Mouse (Mus musculus) heart, postnatal 4 days (tissue): ENCODE measurements around the gene Wscd1. TPM values are rescaled to one million over a fixed set of nuclear protein-coding genes. Genes with fewer than 3 reads are reported as not detected.
A peak's percentile ranks its signal among the peaks of the same experiment; 100 is the strongest.
"Not testable (repeated sequence)": the region's sequence is repeated elsewhere in the genome, so short reads cannot be mapped to it uniquely, and the experiment has no call there.

ENCODE experiments used
- DNase-seq: peaks from one replicate; pipeline ENCODE4 v3.0.0; 2021
- total RNA-seq, 2 experiments: library from RNA; stranded (reverse); gene quantifications; 2 replicates each; pipeline ENCODE4 v1.2.3; 2021

Gene Wscd1
- total RNA-seq, 2 experiments from 2014 or later = 9.6 TPM

DNA sequence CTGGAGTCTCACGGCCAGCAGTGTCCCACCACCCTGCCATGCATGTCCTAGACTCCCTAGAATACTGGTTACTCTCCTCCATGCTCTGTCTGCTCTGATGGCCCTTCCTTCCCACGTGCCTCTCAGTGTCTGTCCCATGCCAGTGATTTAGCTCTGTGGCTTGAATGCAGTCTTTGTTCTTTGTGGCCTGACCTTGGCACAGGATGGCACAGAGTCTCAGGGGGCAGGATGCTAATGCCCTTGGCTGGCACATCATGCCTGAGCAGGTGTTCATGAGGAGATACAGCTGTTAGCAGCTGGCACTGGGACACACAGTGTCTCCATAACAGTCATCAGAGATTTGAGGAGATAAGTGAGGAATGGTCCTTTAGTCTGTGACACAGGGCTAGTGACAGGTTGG, 20.8 kb downstream of the Wscd1 start:
- DNase-seq = no peak

DNA sequence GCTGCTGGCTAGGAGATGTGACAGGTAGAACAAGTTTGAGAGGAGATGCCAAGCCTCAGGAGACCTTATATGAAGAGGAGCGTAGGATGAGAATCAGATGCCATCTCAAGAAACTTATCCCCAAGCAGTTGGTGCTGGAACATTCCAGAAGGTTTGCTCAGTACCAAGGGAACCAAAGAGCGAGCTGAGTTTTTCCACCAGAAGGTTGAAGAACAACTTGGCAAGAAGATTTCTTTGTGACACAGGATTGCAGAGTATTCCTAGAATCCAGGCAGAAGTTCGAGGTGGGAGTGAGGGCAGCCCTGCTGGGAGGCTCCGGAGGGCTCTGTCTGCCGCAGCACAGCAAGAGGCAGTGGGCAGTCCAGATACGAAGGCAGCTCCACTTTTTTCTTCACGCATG, 21.4 kb downstream of the Wscd1 start:
- no peak for DNase-seq

DNA sequence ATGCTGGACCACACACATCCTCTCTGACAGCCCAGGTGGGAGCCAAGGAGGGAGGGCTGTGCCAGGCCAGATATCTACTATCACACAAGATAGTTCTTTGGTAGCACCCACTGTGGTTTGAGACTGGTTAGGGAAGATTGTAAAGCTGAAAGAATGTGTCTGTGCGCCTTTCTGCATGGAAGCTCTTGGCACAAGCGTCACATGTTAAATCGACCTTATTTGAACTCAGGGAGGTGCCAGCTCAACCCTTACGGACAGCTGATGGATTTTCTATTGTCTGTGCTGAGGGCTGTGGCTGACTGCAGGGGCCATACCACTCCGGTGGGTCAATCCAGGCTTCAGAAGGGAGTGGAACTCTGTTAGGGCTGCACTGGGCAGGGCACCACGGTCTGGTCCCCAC, 22.3 kb downstream of the Wscd1 start:
- no peak for DNase-seq

DNA sequence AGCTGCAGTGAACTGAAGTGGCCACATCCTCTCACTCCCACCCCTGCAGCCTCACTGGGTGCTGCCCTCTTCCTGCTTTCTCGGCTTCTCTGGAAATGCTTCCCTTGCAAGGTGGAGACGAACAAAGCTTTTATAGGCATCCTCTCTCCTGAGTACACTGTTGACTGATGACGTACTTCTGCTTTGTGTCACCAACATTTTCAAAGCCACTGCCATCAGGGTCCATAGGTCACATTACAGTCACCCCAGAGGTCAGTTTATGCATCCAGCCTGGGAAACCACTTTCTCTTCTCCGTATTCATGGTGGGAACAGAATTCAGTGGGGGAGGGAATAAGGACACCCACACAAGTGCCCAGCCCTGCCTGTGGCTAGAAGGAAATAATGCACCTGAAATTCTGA, 23.1 kb downstream of the Wscd1 start:
- DNase-seq = no peak

DNA sequence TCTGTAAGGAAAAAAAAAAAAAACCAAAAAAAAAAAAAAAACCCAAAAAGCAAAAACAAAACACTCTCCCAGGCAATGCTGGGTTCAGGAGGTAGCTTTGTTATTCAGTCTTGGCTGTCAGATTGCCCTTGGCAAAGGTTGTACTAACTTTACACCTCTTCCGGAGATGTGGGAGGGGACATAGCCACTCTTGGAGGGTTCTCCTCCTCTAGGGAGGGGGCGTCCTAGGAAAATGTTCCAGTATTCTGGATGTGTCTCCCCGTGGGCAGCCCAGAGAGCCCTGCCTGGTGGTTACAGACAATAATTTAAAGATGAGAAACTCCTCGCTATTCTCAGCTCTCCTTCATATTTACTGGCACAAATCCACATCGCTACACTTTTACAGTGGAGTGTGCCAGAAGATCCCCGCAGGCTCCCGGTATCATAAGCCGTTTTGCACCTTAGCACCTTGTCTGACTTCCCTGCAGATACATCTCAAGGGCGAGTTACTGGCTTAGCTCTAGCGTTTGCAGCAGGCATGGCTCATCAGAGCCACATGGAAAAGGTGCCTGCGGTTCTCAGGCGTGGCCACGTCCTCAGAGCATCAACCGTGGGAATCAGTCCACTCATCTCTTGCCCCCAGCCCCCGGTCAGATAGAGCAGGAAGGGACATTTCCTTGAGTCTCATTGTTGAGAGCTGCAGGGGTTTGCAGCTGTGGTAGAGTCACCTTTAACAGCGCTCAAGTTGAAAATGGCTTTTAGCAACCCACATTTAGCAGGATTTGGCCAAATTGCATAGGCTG, 24.5 kb downstream of the Wscd1 start:
- DNase-seq = peak; percentile 21

DNA sequence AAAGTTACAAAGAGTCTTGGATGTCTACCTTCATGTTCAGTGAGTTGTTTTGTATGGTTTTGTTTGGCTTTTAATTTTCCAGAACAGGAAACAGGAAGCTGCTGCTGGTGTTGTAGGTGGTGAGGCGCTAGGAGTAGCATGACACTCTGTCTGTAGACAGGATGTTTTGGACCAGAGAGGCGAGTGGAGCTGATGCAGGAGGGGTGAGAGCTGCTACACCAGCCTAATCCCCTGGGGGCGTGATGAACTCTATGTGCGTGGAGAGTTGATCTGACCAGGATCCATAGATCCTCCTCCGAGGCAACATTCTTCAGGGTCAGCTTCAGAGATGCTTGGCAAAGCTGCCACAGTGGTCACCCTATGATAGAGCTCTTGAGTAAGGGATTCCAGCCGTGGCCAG, 25.3 kb downstream of the Wscd1 start:
- peak; percentile 34 for DNase-seq

DNA sequence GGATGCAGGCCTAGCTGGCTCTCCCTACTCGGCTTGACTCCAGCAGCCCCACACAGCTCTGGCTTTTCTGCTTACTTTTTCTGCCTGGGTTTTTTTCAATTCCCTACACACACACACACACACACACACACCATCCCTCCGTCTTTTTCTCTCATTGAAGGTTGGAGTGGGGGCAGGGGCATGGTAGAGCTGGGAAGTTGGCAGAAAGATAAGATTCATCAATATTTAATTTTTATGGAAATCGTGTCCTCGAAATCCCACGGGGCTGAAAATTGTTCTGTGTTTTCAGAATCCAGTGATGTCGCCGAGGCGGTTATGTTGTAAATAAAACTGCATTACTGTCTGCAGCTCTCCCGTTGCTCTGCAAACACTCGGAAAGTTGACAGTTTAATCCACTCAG, 29.9 kb downstream of the Wscd1 start:
- DNase-seq = no peak

DNA sequence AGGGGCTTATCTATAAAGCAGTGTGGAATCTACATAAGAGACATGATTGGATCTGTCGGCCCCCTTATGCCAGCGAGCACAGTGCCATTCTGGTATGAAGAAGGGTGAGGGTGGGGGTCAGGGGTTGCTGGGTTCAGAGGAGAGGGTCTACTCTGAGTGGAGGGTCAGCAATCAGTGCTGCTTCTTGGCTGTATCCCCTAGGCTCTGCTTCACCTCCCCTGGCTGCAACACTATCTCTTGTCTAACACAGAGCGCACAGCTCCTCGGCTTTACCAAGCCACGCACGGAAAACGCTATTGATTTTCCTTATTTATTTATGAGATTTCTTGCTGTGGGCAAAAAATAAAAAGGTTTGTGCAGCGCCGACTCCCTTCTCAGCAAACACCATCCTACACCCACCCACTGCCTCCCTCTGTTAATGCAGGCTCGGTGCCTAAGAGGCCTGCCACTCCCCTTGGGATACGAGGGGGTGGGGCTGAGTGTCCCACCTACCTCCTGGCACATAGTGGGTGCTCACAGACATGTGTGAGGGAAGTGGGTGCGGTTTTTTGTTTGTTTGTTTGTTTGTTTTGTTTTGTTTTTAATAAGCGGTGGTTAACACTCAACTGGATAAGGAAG, 32.1 kb downstream of the Wscd1 start:
- DNase-seq = no peak

DNA sequence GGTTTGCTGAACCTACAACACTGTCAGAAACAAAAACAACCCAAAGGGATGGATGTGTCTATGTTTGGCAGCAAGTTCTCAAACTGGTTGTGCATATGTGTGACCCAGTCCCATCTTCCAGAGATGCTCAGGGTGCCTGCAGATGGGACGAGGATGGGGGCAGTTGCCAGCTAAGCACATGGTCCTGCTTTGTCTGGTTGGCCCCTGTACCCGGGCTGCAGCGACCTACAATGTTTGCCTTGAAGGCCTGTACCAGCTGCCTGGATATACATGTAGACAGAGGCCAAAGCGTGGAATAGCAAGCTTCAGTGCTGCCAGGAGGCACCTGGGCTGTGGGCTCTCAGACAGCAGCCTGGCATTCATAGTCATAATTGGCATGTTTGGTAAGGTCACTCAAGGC, 35.8 kb downstream of the Wscd1 start:
- no peak for DNase-seq

DNA sequence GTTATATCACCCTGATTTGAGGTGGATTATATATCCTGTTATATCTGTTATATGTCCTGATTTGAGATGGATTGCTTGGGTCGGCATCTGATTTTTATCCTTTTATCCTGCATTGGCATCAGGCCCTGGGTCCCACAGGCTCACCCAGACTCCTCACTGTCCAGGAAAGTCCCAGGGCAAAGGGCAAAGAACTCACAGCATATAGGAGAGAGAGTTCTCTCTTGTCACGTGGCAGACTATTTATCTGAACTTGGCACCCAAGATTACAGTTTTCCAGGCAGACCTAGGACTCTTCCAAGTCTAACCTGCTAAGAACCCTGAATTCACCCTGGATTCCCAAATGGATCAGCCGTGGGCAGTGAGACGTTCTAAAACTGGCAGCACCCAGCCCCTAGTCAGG, 38.5 kb downstream of the Wscd1 start:
- DNase-seq = no peak

DNA sequence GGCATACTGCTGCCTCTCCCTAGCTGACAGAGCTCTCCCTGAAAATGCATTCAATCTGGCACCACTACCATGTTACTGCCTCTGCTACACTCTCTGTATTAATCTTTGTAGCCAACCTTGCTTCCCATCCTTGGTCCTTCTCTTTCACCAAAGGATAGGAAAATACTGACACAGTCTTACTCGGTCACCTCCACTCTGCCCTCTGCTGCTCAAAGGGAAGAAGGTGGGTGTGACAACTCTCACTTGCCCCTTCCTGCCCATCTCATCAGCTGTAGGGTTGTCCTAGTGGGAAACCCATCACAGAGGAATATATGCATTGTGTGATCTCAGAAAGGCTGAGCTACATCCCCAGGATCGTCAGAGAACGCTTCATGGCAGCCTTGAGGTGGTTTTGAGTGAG, 40.5 kb downstream of the Wscd1 start:
- DNase-seq = no peak

DNA sequence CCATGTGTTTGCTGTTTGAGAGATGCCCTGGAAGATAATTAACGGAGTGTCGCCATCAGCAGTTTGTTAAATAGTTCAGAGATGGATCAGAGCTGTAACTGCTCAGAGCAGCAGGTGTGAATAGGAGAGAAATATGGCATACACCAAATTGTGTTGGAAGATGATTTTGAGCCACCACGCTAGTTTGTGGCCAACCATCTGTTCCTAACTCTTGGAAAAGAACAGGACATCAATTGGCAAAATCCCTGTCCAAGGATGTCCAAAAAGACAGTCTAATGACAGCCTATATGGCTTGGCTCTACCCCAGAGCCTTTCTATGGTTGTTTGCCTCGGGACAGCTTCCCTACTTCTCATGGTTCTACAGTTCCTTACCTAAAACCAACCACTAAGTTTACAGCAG, 49.5 kb downstream of the Wscd1 start:
- DNase-seq = no peak

DNA sequence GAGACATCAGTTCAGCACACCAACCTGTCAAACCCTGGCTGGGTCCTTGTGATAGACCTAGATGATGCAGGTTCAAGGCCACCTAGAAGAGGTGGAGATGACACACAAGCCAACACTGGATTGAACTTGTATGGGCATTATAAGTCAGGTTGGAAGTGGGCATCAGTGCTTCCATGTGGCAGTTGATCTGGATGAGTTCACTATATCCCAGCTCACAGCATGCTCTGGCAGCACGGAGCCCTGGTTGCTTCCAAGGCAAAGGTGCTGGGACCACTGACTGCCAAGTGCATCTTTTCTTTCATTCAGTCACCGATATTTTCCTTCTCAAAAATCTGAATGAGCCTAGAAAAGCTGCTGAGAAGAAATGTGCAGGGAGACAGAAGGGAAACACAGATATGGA, 58.8 kb downstream of the Wscd1 start:
- DNase-seq = no peak

DNA sequence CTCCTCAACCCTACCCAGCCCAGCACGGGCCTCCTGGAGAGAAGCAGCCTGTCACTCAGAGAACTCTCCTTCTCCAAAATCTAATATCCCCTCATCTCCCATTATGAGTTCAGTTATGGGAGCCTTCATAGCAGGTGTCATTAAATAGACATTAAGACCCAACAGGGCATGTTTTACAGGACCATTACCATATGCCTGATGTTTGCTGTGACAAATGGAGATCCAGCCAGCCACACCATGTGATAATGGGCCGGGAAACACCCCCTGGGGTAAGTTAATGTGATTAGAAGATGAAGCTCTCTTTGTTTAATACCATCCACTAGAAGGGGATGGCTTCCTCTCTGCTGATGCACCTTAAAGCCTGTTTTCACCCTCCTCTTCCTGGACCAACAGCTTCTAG, 62.1 kb downstream of the Wscd1 start:
- no peak for DNase-seq

DNA sequence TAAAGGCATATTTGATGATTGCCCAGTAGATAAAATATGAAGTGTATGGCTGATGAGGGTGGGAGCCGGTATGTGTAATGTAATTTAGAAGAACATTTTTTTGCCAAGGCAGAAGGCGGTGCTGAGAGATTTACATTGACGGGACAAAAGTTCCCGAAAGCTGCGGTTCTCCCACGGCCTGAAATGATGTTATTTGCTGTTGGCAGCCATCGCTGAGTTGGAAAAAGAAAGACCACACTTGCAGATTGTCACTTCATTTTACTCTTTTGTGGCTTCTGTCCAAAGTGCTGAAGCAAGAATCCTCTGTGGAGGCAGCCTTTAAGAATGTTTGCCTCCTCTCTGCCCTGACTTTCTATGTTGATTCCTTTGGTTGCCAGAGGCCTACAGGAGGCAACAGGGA, 63.2 kb downstream of the Wscd1 start:
- DNase-seq = no peak

DNA sequence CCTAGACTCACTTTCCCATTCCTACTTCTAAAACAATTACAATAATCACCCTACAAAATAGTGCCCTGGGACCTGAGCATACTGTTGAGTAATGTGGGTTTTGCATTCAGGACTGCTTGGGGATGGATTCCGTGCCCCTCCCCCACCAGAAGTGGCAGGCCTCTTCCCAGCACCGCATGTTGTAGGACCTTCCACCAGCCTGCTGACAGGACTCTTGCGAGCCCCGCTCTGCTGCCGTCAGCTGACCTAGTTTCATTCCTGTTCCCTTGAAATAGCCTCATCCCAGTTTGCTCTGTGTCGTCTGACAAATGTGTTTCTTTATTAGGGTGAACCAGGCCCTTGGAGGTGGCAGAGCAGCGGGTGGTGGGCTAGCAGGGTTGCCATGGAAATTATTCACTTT, 64.8 kb downstream of the Wscd1 start:
- DNase-seq = no peak

DNA sequence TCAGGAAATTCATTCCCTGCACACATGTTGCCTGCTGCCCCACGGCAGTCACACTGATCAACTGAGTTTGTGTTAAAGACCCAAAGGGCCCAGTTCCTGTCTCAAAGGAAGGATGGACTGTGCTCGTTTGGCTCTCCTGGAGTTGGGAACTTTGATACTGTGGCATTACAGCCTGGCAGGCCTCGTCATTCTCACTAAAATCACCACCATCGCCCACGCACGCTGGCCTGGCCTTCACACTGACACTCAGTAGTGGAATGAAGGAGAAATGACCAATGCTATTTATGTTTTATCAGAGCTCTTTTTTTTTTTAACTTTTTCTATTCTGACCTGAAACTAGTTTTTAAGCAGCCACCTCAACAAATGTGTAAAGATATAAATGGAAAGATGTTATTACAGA, 65.6 kb downstream of the Wscd1 start:
- DNase-seq = no peak

DNA sequence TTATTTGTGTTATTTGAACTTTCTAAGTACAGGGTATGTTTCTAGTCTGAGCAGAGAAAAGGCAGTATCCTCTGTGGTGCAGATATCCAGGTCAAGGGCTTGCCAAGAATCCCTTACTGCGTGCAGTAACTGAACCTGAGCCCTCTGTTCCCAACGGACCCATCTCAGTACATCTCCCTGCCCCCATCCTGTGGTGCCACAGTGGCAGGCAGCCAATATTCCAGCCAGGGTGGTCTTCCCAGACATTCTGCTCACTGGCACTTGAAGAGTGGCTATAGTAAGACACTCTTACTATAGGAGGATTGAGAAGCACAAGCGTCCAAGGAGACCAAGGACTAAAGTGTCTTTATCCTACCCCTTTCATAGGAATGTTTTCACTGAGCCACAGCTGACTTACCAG, 67.2 kb downstream of the Wscd1 start:
- no peak for DNase-seq

DNA sequence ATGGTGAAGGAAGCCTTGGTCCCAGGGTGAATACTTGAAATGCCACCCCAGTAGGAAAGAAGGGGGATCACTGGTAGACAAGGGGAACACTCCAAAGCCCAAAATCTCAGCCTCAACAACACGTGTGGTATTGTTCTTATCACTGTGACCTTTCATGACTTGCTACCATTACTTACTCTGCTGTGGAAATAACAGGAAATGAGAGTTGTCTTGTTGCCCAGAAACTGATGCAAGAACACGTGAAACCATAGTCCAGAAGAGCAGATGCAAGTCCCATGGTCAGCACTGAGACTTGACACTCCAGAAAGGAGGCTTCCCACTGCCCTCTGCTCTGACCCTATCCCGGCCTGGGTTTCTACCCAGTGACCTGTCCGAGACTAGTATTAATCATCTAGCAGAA, 67.6 kb downstream of the Wscd1 start:
- no peak for DNase-seq

DNA sequence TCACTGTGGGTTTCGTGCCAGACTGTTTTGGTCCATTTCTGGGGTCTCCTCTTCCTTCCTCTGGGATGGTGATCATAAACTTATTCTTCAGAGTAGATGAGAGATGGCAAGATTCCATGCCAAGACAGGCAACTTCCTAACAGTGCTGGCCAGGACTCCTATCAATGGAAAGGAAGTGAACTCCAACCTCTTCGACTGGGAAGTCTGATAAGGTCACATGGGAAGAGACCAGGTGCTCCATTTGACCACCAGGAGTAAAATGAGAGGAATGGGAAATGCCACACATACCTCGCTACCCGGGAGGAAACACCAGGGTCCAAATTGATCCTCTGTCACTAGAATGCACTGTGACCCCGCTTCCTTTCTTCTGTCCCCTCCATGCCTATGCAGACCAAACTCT, 68.4 kb downstream of the Wscd1 start:
- DNase-seq = no peak

DNA sequence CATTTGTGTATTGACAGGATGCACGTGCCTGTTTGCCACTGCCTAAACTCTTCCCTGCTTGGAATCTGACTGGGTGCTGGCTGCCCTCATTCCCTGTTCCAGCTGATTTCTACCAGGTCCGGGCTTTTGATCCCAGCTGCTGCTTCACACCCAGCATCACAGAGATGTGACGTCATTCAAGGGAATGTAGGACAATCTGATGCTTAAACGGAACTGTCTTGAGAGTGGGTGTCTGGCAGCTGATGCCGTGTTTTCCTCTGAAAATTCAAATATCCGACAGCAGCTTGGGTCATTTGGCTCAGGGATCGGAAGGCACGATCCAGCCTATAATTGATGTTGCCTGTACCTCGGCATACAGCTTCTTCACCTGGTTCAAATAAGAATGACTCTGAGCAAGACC, 70.2 kb downstream of the Wscd1 start:
- DNase-seq = no peak

DNA sequence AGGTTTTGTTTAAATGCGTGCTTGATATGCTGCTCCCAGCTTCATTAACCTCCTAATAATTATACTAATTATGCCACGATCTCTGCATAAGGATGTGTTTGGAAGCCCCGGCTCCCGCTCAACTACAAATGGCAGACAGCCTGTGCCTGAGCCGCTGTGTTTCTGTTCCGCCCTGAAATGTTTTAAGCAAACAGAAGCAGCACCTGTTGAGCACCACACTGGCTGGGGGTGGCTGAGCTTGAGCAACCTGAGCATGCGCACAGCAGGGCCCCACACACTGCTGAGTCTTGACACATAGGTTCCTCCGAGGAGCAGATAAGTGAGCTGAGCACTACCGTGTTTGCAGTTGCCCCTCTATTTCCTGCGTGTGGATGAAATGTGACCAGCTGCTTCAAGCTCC, 71.1 kb downstream of the Wscd1 start:
- no peak for DNase-seq

DNA sequence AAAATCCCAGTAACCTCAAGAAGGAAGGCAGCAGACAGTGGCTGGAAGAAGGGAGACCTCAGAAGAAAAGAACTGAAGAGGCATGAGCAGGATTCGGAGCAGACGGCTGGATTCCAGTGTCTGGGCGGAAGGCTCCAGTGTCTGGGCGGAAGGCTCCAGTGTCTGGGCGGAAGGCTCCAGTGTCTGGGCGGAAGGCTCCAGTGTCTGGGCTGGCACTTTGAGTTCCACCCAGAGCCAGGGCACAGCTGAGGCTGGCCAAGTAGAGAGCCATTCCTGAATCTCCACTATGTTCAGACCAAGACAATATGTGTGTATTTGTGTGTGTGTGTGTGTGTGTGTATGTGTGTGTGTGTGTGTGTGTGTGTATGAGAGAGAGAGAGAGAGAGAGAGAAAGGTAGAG, 71.8 kb downstream of the Wscd1 start:
- not testable (repeated sequence) for DNase-seq

DNA sequence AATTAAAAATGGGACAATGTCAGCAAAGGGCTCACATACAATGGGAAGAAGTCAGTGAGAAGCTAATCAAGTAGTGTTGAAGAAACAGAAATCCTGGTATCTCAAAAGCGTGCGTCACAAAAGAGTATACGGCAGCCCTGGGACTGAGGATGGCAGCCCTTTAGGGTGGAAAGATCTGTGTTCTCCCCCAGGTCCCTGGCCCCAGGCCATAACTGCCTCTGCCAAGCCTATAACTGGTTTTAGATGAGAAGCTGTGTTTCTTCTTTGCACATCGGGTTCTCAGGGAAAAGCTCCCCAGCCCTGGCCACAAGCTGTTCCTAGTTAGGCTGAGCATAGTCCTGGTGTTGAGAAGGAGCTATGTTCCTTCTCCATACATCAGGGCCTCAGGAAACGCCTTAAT, 72.3 kb downstream of the Wscd1 start:
- DNase-seq = no peak

DNA sequence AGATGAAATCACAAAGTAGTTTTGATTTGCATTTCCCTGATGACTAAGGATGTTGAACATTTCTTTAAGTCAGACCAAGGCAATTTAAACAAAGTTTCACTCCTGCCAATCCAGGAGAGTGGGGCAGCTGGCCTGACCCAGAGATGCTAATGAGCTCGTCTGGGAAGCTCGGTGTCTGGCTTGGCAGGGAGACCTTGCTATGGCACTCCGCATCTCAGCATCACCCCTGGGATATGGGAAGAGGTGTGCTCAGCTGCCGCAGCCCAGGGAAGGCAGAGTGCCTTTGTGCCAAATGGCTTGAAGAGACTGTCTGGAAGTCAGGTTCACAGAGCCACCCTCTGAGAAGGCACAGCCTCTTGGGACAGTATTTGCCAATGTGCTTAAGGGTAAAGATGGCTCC, 75.3 kb downstream of the Wscd1 start:
- no peak for DNase-seq
